Mouse (Mus musculus): Measurements from ENCODE around the gene Spock3.

DNA sequence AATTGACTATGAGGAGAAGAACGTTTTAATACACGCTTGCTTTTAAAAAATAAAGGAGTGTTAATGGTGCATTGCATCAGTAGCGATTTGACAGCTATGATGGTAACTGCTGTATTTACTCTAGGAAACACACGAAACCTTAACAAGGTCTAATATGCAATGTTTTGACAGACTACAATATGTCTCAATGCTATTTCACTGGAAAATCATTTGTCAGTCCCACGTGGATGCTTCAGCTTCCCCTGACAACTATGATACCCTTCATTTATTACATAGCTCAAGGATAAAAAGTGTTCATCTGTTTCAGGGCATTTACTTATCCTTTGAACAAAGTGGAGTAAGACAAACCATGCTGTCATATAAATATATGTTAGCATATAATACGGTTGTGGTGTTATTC lies 417.8 kb downstream of the Spock3 start:
- TF ChIP-seq POLR2A (IDR thresholded peaks at IDR 0.05; ENCODE audit: insufficient read depth, low read depth, low read length) (no peak), CTCF (IDR thresholded peaks at IDR 0.05; ENCODE audit: insufficient read depth, low read depth, low read length) (no peak)
